ENCODE assay signal across 10 mouse cellular contexts in genomic region chr12:79796823-79797821, GRCm38 (mm10).
DNase-seq lines count a peak whose midpoint lies in the region; ATAC-seq lines count a peak whose summit lies in the region.
"Had no signal": no experiment of that assay in that cellular context is flagged by ENCODE, and none has a peak within 500 bp of the region (broad histone marks: within the 10 kb centered on the region; RNA-seq: fewer than 3 reads in every experiment).

No protein-coding gene starts in this region.

- peak overlapping the region; percentile 12; the same call in 1 of the 2 replicates for H3K27ac ChIP-seq in heart, embryonic 10.5 days
- no peak overlapping the region for H3K27ac ChIP-seq in heart, embryonic 12.5 days (ENCODE audit: poor library complexity, severe bottlenecking)
- H3K27ac ChIP-seq in neural tube, embryonic 13.5 days (replicated peaks), result peak overlapping the region; percentile 57
- H3K27ac ChIP-seq: liver, embryonic 14.5 days had no signal

- 75% methylated on average over 18 of the region's 18 CpGs for WGBS in heart, embryonic 10.5 days
- WGBS in heart, embryonic 12.5 days, result 69% methylated on average over 18 of the region's 18 CpGs
- 77% methylated on average over 18 of the region's 18 CpGs for WGBS in neural tube, embryonic 13.5 days

- no peak for ATAC-seq in heart, embryonic 12.5 days (ENCODE audit: insufficient number of reproducible peaks, low FRiP score)
- ATAC-seq in neural tube, embryonic 13.5 days (ENCODE audit: low read depth), result no peak
- ATAC-seq in inflammation-experienced regulatory T-cells, adult 6 months, result peak; percentile 68

- H3K36me3 ChIP-seq in heart, embryonic 10.5 days, result no peaks in the 10 kb centered on the region
- no peaks in the 10 kb centered on the region for H3K36me3 ChIP-seq in heart, embryonic 12.5 days
- no peaks in the 10 kb centered on the region for H3K36me3 ChIP-seq in neural tube, embryonic 13.5 days

- H3K4me1 ChIP-seq in heart, embryonic 10.5 days, result peaks cover 13% of the 10 kb centered on the region
- peaks cover 16% of the 10 kb centered on the region for H3K4me1 ChIP-seq in heart, embryonic 12.5 days (replicated peaks)
- no peaks in the 10 kb centered on the region for H3K4me1 ChIP-seq in neural tube, embryonic 13.5 days (replicated peaks)

- no peak overlapping the region for H3K9ac ChIP-seq in heart, embryonic 12.5 days
- no peak overlapping the region for H3K9ac ChIP-seq in neural tube, embryonic 13.5 days
- H3K9ac ChIP-seq: liver, embryonic 14.5 days had no signal

- H3K4me3 ChIP-seq in heart, embryonic 10.5 days, result no peak overlapping the region
- no peak overlapping the region for H3K4me3 ChIP-seq in heart, embryonic 12.5 days
- no peak overlapping the region for H3K4me3 ChIP-seq in neural tube, embryonic 13.5 days

- no peak for DNase-seq in heart, embryonic 10.5 days (ENCODE audit: low spot score)
- DNase-seq in neural tube, embryonic 10.5 days (ENCODE audit: extremely low spot score, low spot score), result no peak
- no peak for DNase-seq in urinary bladder, postnatal 25 days (ENCODE audit: low spot score)
- DNase-seq in spleen, adult 12 weeks (ENCODE audit: low spot score), result no peak
- no peak for DNase-seq in left cerebral cortex, adult 8-10 months (ENCODE audit: low spot score in 2 of 2)
- DNase-seq: adrenal gland, postnatal 25 days had no signal

- no peak overlapping the region for H3K4me2 ChIP-seq in heart, embryonic 12.5 days
- H3K4me2 ChIP-seq in neural tube, embryonic 13.5 days, result no peak overlapping the region

- no peaks in the 10 kb centered on the region for H3K27me3 ChIP-seq in heart, embryonic 10.5 days (ENCODE audit: insufficient read depth, poor library complexity, severe bottlenecking)
- H3K27me3 ChIP-seq in heart, embryonic 12.5 days (replicated peaks), result no peaks in the 10 kb centered on the region
- H3K27me3 ChIP-seq in neural tube, embryonic 13.5 days, result no peaks in the 10 kb centered on the region

- H3K9me3 ChIP-seq in heart, embryonic 10.5 days, result no peaks in the 10 kb centered on the region
- no peaks in the 10 kb centered on the region for H3K9me3 ChIP-seq in heart, embryonic 12.5 days (replicated peaks)
- no peaks in the 10 kb centered on the region for H3K9me3 ChIP-seq in neural tube, embryonic 13.5 days
